Mouse (Mus musculus): Measurements from ENCODE around the gene Rragc. TPM values are rescaled to one million over a fixed set of nuclear protein-coding genes. Genes with fewer than 3 reads are reported as not detected.

Gene Rragc
- 10.8 TPM for polyA plus RNA-seq (2017; shearing (Covaris generic))

DNA sequence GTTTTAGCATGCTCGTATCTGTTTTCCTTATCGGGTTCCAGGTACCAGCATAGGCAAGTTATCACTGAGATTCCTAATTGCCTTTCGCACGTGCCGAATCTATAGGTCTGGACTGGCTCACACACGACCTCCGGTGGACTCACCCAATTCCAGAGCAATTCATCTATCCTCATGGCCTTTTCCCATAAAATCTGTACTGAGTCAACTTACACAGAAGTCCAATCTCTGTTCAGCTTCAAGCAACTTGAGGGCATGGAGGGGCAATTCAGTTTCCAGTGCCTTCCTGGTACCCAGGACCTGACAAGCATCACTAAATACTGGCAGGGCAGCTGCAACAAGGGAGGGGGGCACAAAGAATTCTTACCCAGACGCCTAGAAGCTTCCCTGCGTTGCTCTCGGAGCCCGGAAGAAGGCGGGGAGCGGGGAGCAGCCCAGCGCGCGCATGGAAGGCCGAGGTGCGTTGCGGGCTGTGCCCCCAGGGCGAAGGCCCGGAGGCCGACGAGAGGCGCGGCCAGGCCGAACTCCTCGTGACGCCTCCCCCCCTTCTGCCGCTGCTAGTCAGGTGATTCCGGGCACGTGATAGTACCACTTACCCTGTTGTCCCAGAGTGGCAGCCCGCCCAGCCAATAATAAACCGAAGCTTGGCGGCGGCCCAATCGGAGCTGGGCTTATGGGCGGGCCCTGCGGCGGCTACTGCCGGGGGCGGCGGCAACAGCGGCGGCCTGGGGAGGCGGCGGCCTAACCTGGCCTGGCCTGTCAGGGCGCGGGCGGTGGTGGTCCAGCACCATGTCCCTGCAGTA lies at the start of gene Rragc:
Rragc (plus strand) TSS at position 699 of the 800 bp plus-strand sequence.

DNA sequence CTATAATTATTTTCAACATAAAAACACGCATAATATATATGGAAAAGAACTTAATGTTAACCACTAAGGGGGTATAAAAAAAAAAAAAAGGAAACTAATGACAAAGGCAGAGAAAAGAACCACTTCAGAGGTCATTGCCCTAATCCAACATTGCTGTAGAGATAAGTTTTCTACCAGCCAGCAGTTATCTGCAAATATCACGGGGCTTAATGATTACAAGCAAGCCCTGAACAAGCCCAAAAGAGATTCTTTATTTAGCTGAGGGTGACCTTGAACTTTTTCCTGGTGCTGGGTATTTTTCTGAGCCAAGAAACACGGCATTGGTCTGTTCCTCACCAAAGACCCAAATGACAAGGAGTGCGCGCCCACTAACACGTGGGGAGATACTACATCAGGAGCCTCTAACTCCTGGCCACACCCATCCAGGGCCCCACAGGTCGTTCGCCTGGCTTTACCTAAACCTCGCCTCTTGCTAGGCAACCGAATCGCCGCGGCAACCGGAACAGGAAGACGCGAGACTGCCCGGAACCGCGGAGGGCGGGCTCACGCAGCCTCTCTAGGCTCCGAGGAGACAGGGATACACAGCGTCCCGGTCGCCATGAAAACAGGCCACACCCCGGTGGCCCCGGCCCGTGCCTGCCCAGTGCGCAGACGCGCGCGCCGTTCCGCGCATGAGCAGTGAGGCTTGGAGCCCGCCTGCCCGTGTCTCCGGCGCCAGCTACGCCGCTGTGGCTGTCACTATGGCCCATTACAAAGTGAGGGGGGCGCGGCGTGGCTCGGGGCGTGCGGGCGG lies 12.7 kb upstream of the Rragc start, which contains the start of gene Mycbp:
Mycbp (plus strand) TSS at position 500 of the 793 bp plus-strand sequence.

GRCm38 (mm10) chr4:123917548-123918140 lies 398 bp downstream of the Rragc start, which contains the start of gene 4930535I16Rik:
Gene 4930535I16Rik, minus strand, starts transcription at chr4:123918022.

Other genes starting within 250 kb of the Rragc start
- 191 TPM for gene Macf1, start 233.1 kb upstream of the Rragc start, polyA plus RNA-seq (2017; shearing (Covaris generic))
- gene Ndufs5, start 199.2 kb upstream of the Rragc start, polyA plus RNA-seq (2017; shearing (Covaris generic)): 168 TPM
- 12.4 TPM for gene Akirin1, start 167.1 kb upstream of the Rragc start, polyA plus RNA-seq (2017; shearing (Covaris generic))
- not detected for gene Rhbdl2, start 129.6 kb upstream of the Rragc start, polyA plus RNA-seq (2017; shearing (Covaris generic))
- gene 4933427I04Rik, start 57.8 kb upstream of the Rragc start, polyA plus RNA-seq (2017; shearing (Covaris generic)): not detected
- gene Mycbp, start 12.6 kb upstream of the Rragc start, polyA plus RNA-seq (2017; shearing (Covaris generic)): 15.0 TPM
- gene 4930535I16Rik, start 576 bp downstream of the Rragc start, polyA plus RNA-seq (2017; shearing (Covaris generic)): not detected